Mouse (Mus musculus) liver, adult 2 months (tissue): ENCODE measurements around the gene C2cd6. TPM values are rescaled to one million over a fixed set of nuclear protein-coding genes. Genes with fewer than 3 reads are reported as not detected.

Source experiments
- DNase-seq: peaks from one replicate; pipeline ENCODE4 v3.0.0-alpha.2; 2011; ENCODE audit warnings: low read depth, low spot score; ENCODE audit errors: extremely low read depth
- H3K27ac ChIP-seq: fragments of 200-500 bp; replicated peaks from 2 replicates; pipeline ENCODE4 v1.5.1; 2012; ENCODE audit warnings: low read depth, mild to moderate bottlenecking, control low read depth, inconsistent platforms, low read length; ENCODE audit not compliant: insufficient read depth
- H3K27me3 ChIP-seq: fragments of 200-500 bp; 2 replicates; pipeline ENCODE4 v1.6.1; 2012; ENCODE audit warnings: mild to moderate bottlenecking, moderate library complexity, low read length, inconsistent platforms; ENCODE audit not compliant: control insufficient read depth, insufficient read depth
- H3K36me3 ChIP-seq: fragments of 200-500 bp; 2 replicates; pipeline ENCODE4 v1.6.1; 2012; ENCODE audit warnings: low read length, inconsistent platforms; ENCODE audit not compliant: control insufficient read depth, insufficient read depth
- H3K4me1 ChIP-seq: fragments of 200-500 bp; 2 replicates; pipeline ENCODE4 v1.6.1; 2011; ENCODE audit warnings: low read length; ENCODE audit not compliant: control insufficient read depth, insufficient read depth
- H3K4me3 ChIP-seq: fragments of 200-500 bp; 2 replicates; pipeline ENCODE4 v1.5.1; 2011; ENCODE audit warnings: low read depth, mild to moderate bottlenecking, control low read depth, low read length, moderate library complexity; ENCODE audit not compliant: insufficient read depth
- H3K79me2 ChIP-seq: fragments of 200-500 bp; 2 replicates; pipeline ENCODE4 v1.6.1; 2012; ENCODE audit warnings: inconsistent platforms, mild to moderate bottlenecking, low read length, moderate library complexity; ENCODE audit not compliant: control insufficient read depth, insufficient read depth
- H3K9ac ChIP-seq: fragments of 200-500 bp; 2 replicates; pipeline ENCODE4 v1.6.1; 2012; ENCODE audit warnings: low read depth, mild to moderate bottlenecking, control low read depth, inconsistent platforms, low read length
- CTCF ChIP-seq: fragments of 200-500 bp; IDR thresholded peaks from 2 replicates; pipeline ENCODE4 v1.5.1; 2011; ENCODE audit warnings: low read depth, low read length, control low read depth
- POLR2A ChIP-seq: fragments of 200-500 bp; IDR thresholded peaks from 2 replicates; pipeline ENCODE4 v1.6.1; 2011; ENCODE audit warnings: low read length, control low read depth; ENCODE audit not compliant: insufficient read depth; ENCODE audit errors: extremely low read depth
- WGBS: fragments of 180-500 bp; shearing (Covaris S2); methylation state at CpG from one replicate; pipeline ENCODE4 v1.1.7; 2018; 5-methylcytosine and 5-hydroxymethylcytosine counted together
- polyA plus RNA-seq: library from polyadenylated mRNA; depleted of rRNA; stranded (reverse); fragments of >200 nt; gene quantifications from 2 replicates; pipeline ENCODE4 v1.2.3, GENCODE M21; 2012
- total RNA-seq: library from RNA; depleted of rRNA; stranded (reverse); fragments of >200 nt; gene quantifications from 2 replicates; pipeline ENCODE4 v1.2.3, GENCODE M21; 2014

The C2cd6 gene
- total and polyA plus RNA-seq, 2 experiments = under 0.01 TPM; not detected in 1

DNA sequence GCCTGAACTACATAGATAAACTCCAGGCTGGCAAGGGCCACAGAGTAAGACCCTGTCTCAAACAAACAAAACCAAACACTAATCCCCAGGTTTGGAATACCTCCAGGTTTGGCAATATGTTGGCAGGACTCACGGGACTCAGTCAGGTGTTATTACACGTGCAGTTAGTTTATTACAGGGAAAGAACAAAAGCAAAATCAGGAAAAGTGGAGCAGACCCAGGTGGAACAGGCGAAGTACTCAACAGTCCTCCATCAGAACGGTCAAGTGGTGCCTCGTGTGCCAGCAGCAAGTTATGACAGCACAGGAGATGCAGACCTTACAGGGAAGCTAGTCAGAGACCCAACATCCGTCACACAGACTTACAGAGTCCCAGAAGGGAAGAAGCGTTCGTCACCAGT, 15.8 kb upstream of the C2cd6 start:
- peaks cover 3% of the 10 kb centered on the region for H3K36me3 ChIP-seq
- no peaks in the 10 kb centered on the region for H3K4me1 ChIP-seq
- H3K27ac ChIP-seq = no peak overlapping the region
- no peak overlapping the region for H3K9ac ChIP-seq
- 51% methylated on average over 8 of the region's 8 CpGs for WGBS
- peak; percentile 69 for DNase-seq
- H3K79me2 ChIP-seq = no peaks in the 10 kb centered on the region
- H3K4me3 ChIP-seq = no peak overlapping the region
- H3K27me3 ChIP-seq = no peaks in the 10 kb centered on the region
- TF ChIP-seq CTCF (no peak), POLR2A (no peak)

DNA sequence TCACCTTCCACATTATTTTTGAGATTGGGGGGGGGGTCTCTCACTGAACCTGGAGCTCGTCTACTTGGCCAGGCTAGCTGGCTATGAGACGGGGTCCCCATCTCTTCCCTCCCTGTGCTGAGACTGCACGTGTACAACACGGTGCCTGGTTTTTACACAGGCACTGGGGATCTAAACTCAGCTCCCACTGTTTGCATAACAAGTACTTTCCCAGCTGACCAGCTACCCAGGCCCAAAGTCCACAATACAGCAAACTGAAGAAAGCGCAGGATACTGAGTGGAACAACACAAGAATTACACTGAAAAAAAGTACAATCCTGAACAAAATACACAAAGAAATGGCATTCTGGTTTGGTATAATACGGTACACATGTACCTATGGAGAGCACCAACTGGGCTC, 7.4 kb upstream of the C2cd6 start:
- Histone ChIP-seq H3K4me3 (no peak overlapping the region), H3K79me2 (no peaks in the 10 kb centered on the region), H3K27ac (no peak overlapping the region), H3K9ac (no peak overlapping the region), H3K27me3 (no peaks in the 10 kb centered on the region), H3K4me1 (no peaks in the 10 kb centered on the region), H3K36me3 (peaks cover 3% of the 10 kb centered on the region)
- WGBS = 49% methylated on average over 6 of the region's 6 CpGs
- no peak for TF ChIP-seq CTCF
- no peak for TF ChIP-seq POLR2A
- DNase-seq = peak; percentile 74

DNA sequence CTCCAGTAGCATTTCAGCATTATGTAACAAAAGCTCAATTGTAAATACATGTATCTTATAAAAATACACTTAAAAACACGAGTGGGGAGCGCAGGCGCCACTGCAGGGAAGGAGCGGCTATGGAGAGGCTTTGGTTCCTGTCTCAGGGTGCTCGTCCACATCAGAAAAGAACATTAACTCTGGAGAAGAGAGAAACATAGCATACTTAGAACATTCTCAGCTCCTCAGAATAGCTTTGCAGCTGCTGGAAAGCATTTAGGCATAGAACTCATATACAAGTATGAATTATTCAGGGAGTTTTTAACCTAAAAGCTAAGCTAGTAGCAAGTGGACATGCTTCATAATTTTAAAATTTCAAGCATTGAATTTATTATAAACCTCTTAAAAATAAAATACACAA, 6.3 kb upstream of the C2cd6 start:
- no peak for TF ChIP-seq POLR2A
- no peak for TF ChIP-seq CTCF
- no peak overlapping the region for H3K4me3 ChIP-seq
- H3K27ac ChIP-seq = no peak overlapping the region
- H3K9ac ChIP-seq = no peak overlapping the region
- H3K4me1 ChIP-seq = no peaks in the 10 kb centered on the region
- H3K79me2 ChIP-seq = no peaks in the 10 kb centered on the region
- H3K36me3 ChIP-seq = peaks cover 3% of the 10 kb centered on the region
- H3K27me3 ChIP-seq = no peaks in the 10 kb centered on the region
- 93% methylated on average over 5 of the region's 5 CpGs for WGBS
- no peak for DNase-seq

DNA sequence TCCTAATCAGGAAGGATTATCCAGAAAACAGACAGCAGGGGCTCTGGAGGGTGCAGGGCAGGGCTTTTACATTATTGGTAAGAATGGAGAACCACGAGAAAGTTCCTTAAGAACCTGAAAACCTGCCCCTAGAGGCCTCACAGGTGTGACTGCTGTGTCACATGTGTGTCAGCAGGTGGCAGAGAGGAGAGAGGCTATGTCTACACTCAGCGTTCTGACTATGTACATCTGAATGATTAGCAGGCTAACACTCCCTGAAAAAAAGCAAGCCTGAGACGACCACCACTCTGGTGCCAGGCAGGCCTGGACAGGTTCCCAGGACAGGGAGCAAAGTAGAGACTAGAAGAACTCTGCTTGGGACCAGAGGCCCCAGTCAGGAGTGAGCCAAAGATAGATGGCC, 23.8 kb downstream of the C2cd6 start:
- DNase-seq = peak; percentile 37
- H3K9ac ChIP-seq = no peak overlapping the region
- no peak overlapping the region for H3K4me3 ChIP-seq
- H3K36me3 ChIP-seq = no peaks in the 10 kb centered on the region
- TF ChIP-seq CTCF = peak; percentile 55
- TF ChIP-seq POLR2A = no peak
- H3K4me1 ChIP-seq = no peaks in the 10 kb centered on the region
- H3K27me3 ChIP-seq = no peaks in the 10 kb centered on the region
- H3K79me2 ChIP-seq = no peaks in the 10 kb centered on the region
- no peak overlapping the region for H3K27ac ChIP-seq
- WGBS = 16% methylated on average over 3 of the region's 3 CpGs

DNA sequence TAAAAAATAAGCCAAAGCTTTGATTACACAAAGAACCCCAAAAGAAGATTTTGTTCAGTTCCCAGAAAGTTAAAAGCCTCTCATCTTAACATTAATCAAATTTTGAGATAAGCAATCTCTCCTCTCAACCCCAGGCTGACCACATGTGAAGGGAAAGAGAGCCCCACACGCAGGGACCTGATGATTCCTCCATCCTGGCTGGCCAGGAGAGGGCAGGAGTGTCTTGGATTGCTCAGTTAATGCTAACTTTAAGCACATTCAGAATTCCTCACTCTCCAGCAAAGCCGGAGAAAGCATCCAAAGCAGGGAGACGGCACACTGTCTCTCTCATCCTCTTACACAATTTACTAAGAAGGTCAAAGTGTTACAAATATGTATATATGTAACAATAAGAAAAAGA, 26.7 kb downstream of the C2cd6 start:
- no peaks in the 10 kb centered on the region for H3K36me3 ChIP-seq
- no peak for TF ChIP-seq POLR2A
- peak; percentile 68 for TF ChIP-seq CTCF
- WGBS = 10% methylated on average over 3 of the region's 3 CpGs

DNA sequence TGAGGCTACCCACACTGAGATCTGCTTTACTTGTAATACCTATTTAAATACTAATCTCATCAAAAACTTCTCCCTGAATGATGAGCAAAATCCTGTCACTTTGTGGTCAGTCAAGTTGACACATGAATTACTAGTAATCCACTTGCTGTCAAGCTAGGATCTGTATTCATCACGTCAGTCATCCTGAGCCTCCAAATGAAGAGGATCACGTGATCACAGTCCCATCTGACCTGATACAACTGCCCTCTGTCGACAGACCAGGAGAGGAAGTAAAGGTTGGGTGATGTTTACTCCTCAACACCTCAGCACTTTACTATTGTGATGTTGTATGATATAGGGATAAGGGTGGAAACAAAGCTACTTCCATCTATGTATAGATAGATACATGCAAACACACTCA, 31.0 kb downstream of the C2cd6 start:
- no peak for TF ChIP-seq CTCF
- no peak for TF ChIP-seq POLR2A
- Histone ChIP-seq H3K9ac (no peak overlapping the region), H3K4me3 (no peak overlapping the region), H3K79me2 (no peaks in the 10 kb centered on the region), H3K27me3 (no peaks in the 10 kb centered on the region), H3K4me1 (no peaks in the 10 kb centered on the region), H3K27ac (no peak overlapping the region), H3K36me3 (no peaks in the 10 kb centered on the region)
- no peak for DNase-seq
- 54% methylated on average over 3 of the region's 3 CpGs for WGBS

More for the DNA sequence above, 26.7 kb downstream of the C2cd6 start:
- Histone ChIP-seq H3K4me3 (no peak overlapping the region), H3K27ac (no peak overlapping the region), H3K4me1 (no peaks in the 10 kb centered on the region), H3K9ac (no peak overlapping the region), H3K79me2 (no peaks in the 10 kb centered on the region), H3K27me3 (no peaks in the 10 kb centered on the region)
- peak; percentile 18 for DNase-seq
